Mouse (Mus musculus): ENCODE data around the gene Foxj2.

Foxj2 gene

GRCm38 (mm10) chr6:122813640-122814039, 6.1 kb upstream of the Foxj2 start:
- no peak for DNase-seq

- peak; percentile 57 for DNase-seq
Measured at GRCm38 (mm10) chr6:122820071-122820798, 521 bp downstream of the Foxj2 start.

GRCm38 (mm10) chr6:122820799-122821650, 1.3 kb downstream of the Foxj2 start:
- DNase-seq, result peak; percentile 32

DNA sequence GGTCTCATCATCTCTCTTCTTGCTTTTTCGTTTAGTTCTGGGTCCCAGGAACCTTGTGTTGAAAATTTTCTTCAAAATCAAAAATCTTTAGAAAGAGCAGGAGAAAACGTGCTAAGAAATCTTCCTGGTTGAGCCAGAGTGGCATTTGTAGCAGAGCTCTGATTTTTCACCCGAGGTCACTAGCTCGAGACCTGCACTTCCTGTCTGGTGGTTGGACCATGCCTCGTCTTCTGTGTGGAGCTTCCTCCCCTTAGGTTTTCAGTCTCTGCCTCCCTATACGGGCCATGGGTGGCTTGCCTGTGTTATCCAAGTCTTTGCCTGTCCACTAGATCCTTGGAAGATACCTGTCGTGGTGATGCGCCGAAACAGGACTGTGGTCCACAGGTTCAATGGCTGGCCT, 2.1 kb downstream of the Foxj2 start:
- no peak for DNase-seq

DNA sequence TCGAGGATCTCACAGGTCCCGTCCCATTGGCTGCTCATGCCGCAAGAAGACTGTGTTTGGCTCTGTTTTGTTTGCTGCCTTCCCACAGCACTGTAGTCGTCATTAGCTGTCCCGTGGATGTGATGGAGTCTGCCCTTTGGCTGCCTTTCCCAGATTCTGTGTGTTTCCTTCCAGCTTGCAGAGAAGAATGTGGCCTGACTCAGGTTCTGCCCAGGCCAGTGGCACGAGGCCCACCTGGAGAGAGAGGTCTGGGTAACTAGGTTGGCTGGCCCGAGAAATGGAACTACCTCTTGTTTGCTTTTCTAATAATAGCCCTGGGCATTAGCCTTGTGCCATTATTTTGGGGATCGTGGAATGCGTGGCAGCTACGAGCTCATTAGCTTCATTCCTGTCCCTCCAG, 4.4 kb downstream of the Foxj2 start:
- peak; percentile 22 for DNase-seq

DNA sequence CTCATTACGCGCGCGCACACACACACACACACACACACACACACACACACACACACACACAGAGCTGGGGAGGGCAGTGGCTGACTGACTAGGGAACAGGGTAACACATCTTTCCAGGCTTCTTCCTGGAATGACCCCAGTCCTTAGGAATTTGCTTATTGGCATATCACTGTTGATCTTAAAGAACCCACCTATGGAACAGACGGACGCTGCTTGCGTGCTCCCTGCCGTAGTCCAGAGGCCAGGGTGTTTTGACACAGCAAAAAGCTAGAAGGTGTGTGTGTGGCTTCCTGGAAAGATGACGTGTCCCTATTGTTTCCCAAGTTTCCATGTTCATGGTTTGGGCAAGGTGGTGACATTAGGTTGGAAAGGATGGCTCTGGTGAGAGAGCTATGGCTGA, 5.5 kb downstream of the Foxj2 start:
- DNase-seq, result no peak

DNA sequence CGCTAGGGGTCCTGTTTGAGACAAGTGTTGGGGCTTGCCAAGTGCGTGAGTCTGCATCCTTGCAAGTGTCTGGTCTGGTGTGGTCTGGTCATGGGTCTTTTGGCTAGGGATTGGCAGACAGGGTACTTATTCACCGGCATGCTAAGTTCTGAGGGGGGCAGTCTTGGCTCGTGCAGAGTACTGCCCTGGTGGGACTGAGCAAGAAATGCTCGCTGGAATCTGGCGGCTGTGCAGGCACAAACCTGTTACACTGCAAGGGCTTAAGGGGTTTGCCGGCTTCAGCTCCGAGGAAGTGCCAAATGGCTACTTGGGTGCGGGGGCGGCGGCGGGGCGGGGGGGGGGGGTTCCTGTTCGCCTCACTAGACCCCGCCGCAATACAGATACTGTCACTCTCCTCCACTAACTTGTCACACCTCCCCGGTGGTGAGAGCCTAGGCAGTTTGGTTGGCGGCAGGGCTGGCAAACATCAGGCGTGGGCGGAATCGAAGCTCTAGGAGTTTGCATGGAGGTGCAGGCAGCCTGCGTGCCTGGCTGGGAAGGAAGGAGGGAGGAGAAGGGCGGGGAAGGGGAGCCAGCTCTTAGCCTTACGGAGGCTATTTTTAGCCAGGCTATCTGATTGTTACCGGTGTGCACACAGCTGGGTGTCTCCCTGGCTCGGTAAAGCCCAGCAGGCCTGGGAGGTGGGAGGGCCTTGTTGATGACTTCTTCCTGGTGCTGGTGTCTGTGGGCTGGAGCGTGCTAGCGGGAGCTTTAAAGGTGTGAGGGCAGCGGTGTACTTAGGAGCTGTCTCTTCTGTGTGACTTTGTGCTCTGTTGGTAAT, 6.4 kb downstream of the Foxj2 start:
- peak; percentile 73 for DNase-seq

- peak; percentile 46 for DNase-seq
Measured at GRCm38 (mm10) chr6:122828086-122828485, 8.4 kb downstream of the Foxj2 start.

DNA sequence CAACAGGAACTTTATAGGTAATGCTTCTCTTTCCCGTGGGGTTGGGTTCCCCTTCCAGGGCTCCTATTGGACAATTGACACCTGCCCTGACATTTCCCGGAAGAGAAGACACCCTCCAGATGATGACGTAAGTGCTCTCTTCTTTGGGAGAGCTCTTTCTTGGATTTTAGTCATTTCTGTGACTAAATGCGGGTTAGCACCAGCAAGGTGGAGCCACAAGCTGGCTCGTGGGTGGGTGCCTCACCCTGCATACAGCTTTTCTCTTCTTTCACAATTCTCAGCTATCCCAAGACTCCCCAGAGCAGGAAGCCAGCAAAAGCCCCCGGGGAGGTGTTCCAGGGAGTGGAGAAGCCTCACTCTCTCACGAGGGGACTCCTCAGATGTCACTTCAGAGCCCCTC, 13.2 kb downstream of the Foxj2 start:
- no peak for DNase-seq

DNA sequence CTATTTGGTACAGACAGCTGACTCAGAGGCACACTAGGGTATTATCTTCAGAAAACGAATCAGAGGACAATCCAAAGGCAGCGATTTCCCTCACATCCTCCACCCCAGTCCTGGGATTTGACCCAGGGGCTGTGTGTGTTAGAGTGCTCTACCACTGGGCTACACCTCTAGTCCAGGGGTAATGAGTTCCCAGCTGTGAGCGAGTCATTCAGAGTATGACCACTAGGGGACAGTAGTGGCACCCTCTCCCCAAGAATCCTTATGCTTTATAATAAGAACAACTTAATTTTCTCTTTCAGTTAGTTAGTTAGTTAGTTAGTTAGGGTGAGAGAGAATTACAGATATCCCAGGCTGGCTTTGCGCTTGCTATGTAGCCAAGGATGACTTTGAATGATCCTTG, 14.7 kb downstream of the Foxj2 start:
- DNase-seq, result peak; percentile 48

- DNase-seq, result no peak
Measured at GRCm38 (mm10) chr6:122836974-122837373, 17.3 kb downstream of the Foxj2 start.

GRCm38 (mm10) chr6:122837539-122837938, 17.8 kb downstream of the Foxj2 start:
- no peak for DNase-seq

DNA sequence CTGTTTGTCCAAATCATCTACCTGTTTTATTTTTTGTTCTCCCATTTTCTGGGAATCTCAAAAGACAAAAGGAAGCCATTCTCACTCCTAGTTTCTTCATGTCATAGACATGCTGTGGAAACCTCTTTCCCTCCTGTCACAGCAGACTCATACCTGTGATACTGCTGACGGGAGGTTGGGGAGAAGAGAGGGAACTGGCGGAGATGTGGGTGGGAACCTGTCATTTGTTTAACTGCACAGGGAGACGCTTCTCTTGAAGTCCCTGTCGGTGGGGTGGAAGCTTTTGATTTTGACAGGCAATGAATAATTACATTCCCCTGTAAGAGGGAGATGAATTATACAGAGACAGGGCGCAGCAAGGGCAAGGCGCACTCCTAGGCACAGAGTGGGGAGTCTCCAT, 24.0 kb downstream of the Foxj2 start:
- DNase-seq, result no peak

DNA sequence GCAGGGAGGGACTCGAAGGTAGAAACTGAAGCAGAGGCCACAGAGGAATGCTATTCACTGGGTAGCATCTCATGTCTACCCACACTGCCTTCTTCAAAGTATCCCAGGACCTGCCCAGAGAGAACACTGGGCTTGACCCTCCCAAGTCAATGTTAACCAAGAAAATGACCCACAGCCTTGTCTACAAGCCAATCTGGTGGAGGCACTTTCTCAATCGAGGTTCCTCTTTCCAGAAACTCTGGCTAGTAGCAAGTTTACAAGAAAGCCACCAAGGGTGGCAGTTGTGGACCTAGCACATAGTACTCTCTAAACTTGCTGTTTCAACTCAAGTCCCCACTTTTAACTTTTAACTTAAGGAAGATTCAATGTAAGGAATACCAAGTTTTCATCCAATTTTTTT, 33.0 kb downstream of the Foxj2 start:
- no peak for DNase-seq

DNA sequence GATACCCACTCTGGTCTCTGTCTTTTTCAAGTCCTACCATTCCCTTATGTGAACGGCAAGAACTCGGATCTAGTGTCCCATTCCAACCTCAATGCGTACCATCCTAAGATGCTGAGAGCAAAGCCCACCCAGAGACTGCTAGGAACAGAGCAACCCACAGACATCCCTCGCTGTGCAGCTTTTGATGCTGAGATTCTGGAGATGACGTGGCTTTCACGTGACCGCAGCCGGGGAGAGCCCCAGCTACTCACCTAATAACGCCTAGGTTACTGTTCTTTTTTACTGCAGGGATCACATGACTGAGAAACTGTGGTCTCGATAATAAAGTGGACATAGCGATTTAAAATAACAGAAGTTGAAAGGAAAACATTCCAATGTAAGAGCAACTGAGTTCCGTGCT, 34.8 kb downstream of the Foxj2 start:
- DNase-seq, result no peak

GRCm38 (mm10) chr6:122855955-122856354, 36.2 kb downstream of the Foxj2 start, which contains the start of gene C3ar1:
Gene C3ar1 (minus strand): TSS chr6:122856161.
- no peak for DNase-seq

DNA sequence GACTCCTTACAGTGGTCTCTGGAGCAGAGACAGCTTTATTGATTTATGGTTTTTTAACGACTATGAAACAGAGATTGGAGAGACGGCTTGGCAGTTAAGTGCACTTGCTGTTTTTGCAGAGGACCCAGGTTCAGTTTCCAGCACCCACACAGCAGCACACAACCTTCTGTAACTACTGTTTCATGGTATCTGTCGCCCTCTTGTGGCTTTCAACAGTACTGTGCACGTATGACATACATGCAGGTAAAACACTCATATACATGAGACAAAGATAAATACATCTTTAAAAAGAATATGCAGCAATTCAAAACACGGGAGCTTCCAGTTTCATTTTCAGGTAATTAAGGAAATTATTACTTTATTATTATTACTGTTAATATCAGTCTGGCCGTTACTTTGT, 42.7 kb downstream of the Foxj2 start:
- no peak for DNase-seq

- DNase-seq, result no peak
Measured at GRCm38 (mm10) chr6:122862871-122863270, 43.2 kb downstream of the Foxj2 start.

DNA sequence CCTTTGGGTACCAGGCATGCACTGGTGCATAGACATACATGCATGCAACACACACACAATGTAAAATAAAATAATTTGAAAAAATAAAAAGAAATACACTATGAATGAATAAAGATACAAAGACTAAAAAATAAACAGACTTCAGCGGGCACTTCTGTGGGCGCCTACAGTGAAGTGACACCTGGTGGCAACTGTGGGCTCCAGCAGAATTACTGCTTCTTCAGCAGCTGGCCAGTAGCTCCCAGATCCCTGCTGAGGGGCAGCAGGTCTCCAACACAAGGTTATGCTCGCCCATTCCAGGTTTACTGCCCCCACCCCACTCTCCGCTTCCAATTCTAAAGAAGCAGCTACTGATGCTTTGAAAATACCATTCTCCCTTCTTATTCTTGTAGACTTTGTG, 48.2 kb downstream of the Foxj2 start:
- peak; percentile 26 for DNase-seq

GRCm38 (mm10) chr6:122869846-122870245, 50.1 kb downstream of the Foxj2 start:
- no peak for DNase-seq

- no peak for DNase-seq
Measured at GRCm38 (mm10) chr6:122872800-122873199, 53.1 kb downstream of the Foxj2 start.

DNA sequence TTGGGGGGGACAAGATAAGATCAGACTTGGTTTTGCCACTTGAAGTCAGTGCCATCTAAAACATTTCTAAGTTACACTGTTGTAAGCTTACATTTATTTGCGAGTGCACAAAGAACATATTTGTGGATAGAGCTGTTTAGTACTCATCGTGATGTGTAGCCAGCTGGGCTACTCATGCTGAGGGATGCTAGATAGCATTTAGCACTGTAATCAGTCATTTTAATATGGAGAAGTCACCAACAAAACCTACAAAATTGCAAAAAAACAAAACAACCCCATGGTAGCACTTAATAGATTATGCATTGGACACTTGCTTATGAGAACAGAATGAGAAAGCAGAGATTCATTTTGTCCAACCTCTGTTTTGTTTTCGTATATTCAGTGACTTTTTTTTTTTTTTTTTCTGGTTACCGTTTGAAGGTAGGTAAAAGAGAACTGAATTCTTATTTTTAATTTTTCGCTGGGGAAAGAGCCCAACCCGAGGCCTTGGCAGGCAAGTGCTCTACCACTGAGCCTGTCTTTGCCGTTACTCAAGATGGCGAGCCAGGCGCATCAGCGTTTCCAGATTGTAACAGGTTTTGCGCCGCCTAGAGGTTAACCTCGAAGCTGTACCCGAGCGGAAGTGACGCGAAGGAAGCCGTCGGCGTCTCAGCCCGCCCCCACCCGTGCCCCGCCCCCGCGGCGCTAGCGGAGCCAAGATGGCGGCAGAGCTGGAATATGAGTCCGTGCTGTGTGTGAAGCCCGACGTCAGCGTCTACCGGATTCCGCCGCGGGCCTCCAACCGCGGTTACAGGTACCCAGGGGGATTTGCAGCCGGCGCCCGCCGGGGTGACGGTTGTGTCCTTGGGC, 54.4 kb downstream of the Foxj2 start, which contains the start of gene Necap1:
Gene Necap1, plus strand, starts transcription at position 604 of the 849 bp plus-strand sequence.
- peak; percentile 99 for DNase-seq
